ENCODE assay signal across 8 mouse cellular contexts in genomic region chr8:126886741-126887638, GRCm38 (mm10). TPM values are rescaled to one million over a fixed set of nuclear protein-coding genes. Genes with fewer than 3 reads are reported as not detected.
DNase-seq lines count a peak whose midpoint lies in the region; ATAC-seq and TF ChIP-seq lines count a peak whose summit lies in the region.
"Had no signal": no experiment of that assay in that cellular context is flagged by ENCODE, and none has a peak within 500 bp of the region (broad histone marks: within the 10 kb centered on the region; RNA-seq: fewer than 3 reads in every experiment).

No protein-coding gene starts in this region.

- no peaks in the 10 kb centered on the region for H3K79me2 ChIP-seq in CH12.LX (replicated peaks; ENCODE audit: control insufficient read depth, extremely low read depth, insufficient read depth, poor library complexity, severe bottlenecking)

- peaks cover 52 to 61% of the 10 kb centered on the region in 2 experiments for H3K4me1 ChIP-seq in CH12.LX (ENCODE audit: control insufficient read depth in 1 of 2, insufficient read depth in 2 of 2)
- peaks cover 23% of the 10 kb centered on the region for H3K4me1 ChIP-seq in hindbrain, embryonic 13.5 days (replicated peaks)
- peaks cover 13% of the 10 kb centered on the region for H3K4me1 ChIP-seq in liver, embryonic 15.5 days (replicated peaks)

- dilution Hi-C loops in CH12.LX (cut with MboI; ENCODE audit: extremely low pct_ligation_motif_present, extremely low pct_unique_long_range_greater_than_20kb, low sequenced_read_pairs) = no loop called here

- H3K4me3 ChIP-seq in CH12.LX (replicated peaks in 1 of 3; ENCODE audit: low read depth in 2 of 3, low read length in 2 of 3, poor library complexity in 1 of 3) = no peak overlapping the region
- H3K4me3 ChIP-seq in hindbrain, embryonic 13.5 days = no peak overlapping the region
- no peak overlapping the region for H3K4me3 ChIP-seq in liver, embryonic 15.5 days (replicated peaks)

- no peaks in the 10 kb centered on the region for H3K27me3 ChIP-seq in CH12.LX (replicated peaks)
- no peaks in the 10 kb centered on the region for H3K27me3 ChIP-seq in hindbrain, embryonic 13.5 days
- no peaks in the 10 kb centered on the region for H3K27me3 ChIP-seq in liver, embryonic 15.5 days

- TF ChIP-seq CTCF in CH12.LX (conservative IDR thresholded peaks at IDR 0.05 in 1 of 2, IDR thresholded peaks at IDR 0.05 in 1 of 2; ENCODE audit: low read depth in 2 of 2, low read length in 2 of 2) = no peak

- in situ Hi-C loops in CH12.LX (cut with MboI; ENCODE audit: low pct_ligation_motif_present, low pct_unique_long_range_greater_than_20kb, low sequenced_read_pairs) = no loop called here

- TF ChIP-seq POLR2A in CH12.LX (IDR thresholded peaks at IDR 0.05; ENCODE audit: low read depth, low read length) = no peak

- ATAC-seq in hindbrain, embryonic 13.5 days (ENCODE audit: low FRiP score) = no peak
- ATAC-seq in liver, embryonic 15.5 days (ENCODE audit: insufficient read depth) = no peak

- no peak for TF ChIP-seq RAD21 in CH12.LX (IDR thresholded peaks at IDR 0.05; ENCODE audit: low read depth, low read length)

- H3K4me2 ChIP-seq in CH12.LX (ENCODE audit: insufficient read depth, low read depth, poor library complexity, severe bottlenecking) = peak overlapping the region; percentile 35; the same call in 1 of the 2 replicates
- no peak overlapping the region for H3K4me2 ChIP-seq in hindbrain, embryonic 13.5 days
- no peak overlapping the region for H3K4me2 ChIP-seq in liver, embryonic 15.5 days

- H3K9me3 ChIP-seq in CH12.LX (replicated peaks; ENCODE audit: low read length) = no peaks in the 10 kb centered on the region
- H3K9me3 ChIP-seq in hindbrain, embryonic 13.5 days = no peaks in the 10 kb centered on the region
- H3K9me3 ChIP-seq in liver, embryonic 15.5 days (replicated peaks) = no peaks in the 10 kb centered on the region
- H3K9me3 ChIP-seq: megakaryocyte, embryonic 14.5 days had no signal

- 56% methylated on average over 8 of the region's 8 CpGs for WGBS in hindbrain, embryonic 13.5 days
- 61% methylated on average over 8 of the region's 8 CpGs for WGBS in liver, embryonic 15.5 days (ENCODE audit: insufficient replicate concordance)

- peak; percentile 85 for DNase-seq in CH12.LX (ENCODE audit: extremely low read depth)
- peak; percentile 85 for DNase-seq in adrenal gland, adult 2 months
- peak; percentile 67 to 82 for DNase-seq in gastrocnemius, adult 8-10 months (ENCODE audit: low spot score in 2 of 2)
- peak; percentile 57 for DNase-seq in ovary, postnatal 14 days (ENCODE audit: low spot score)
- DNase-seq in c-Kit-positive CD71-positive TER-119-positive erythroid progenitor cells, embryonic 14.5 days (ENCODE audit: low spot score) = no peak

- peak overlapping the region; percentile 49; the same call in 1 of the 2 replicates for H3K27ac ChIP-seq in CH12.LX (ENCODE audit: insufficient read depth, low read depth)
- peak overlapping the region; percentile 49; the same call in 1 of the 2 replicates for H3K27ac ChIP-seq in hindbrain, embryonic 13.5 days
- H3K27ac ChIP-seq in liver, embryonic 15.5 days (replicated peaks) = 0 out of 2 replicates have a peak overlapping the region, but pooled peaks have one; percentile 29

- H3K9ac ChIP-seq in CH12.LX (ENCODE audit: insufficient read depth, low read depth) = peak overlapping the region; percentile 8; the same call in 1 of the 2 replicates
- no peak overlapping the region for H3K9ac ChIP-seq in hindbrain, embryonic 13.5 days
- no peak overlapping the region for H3K9ac ChIP-seq in liver, embryonic 15.5 days

- peaks cover 0 to 2% of the 10 kb centered on the region in 2 experiments for H3K36me3 ChIP-seq in CH12.LX (replicated peaks in 1 of 2; ENCODE audit: control insufficient read depth in 1 of 2, insufficient read depth in 1 of 2, low read length in 1 of 2)
- H3K36me3 ChIP-seq in hindbrain, embryonic 13.5 days = no peaks in the 10 kb centered on the region
- H3K36me3 ChIP-seq in liver, embryonic 15.5 days (replicated peaks) = no peaks in the 10 kb centered on the region

- peak; percentile 70 for TF ChIP-seq EP300 in CH12.LX (IDR thresholded peaks at IDR 0.05; ENCODE audit: low read length)

TF ChIP-seq in CH12.LX, 34 proteins besides CTCF, POLR2A, EP300 and RAD21:
- TF ChIP-seq ZMIZ1 (IDR thresholded peaks at IDR 0.05; ENCODE audit: low read depth, low read length) = no peak
- no peak for TF ChIP-seq NRF1 (IDR thresholded peaks at IDR 0.05; ENCODE audit: low read depth, low read length)
- TF ChIP-seq CHD1 (IDR thresholded peaks at IDR 0.05; ENCODE audit: low read depth, low read length) = no peak
- no peak for TF ChIP-seq UBTF (IDR thresholded peaks at IDR 0.05; ENCODE audit: low read depth, low read length)
- peak; percentile 40; the same call in 1 of the 2 replicates for TF ChIP-seq MEF2A (IDR thresholded peaks at IDR 0.05; ENCODE audit: borderline replicate concordance, low read depth, low read length)
- 0 out of 2 replicates have a peak, but pooled peaks have one; percentile 43 for TF ChIP-seq MAZ (IDR thresholded peaks at IDR 0.05; ENCODE audit: low read depth, low read length)
- TF ChIP-seq IRF4 (IDR thresholded peaks at IDR 0.05; ENCODE audit: low read depth, low read length) = peak; percentile 46; the same call in 1 of the 2 replicates
- TF ChIP-seq BHLHE40 (IDR thresholded peaks at IDR 0.05; ENCODE audit: low read depth, low read length) = peak; percentile 73
- TF ChIP-seq HCFC1 (IDR thresholded peaks at IDR 0.05; ENCODE audit: low read depth, low read length) = no peak
- TF ChIP-seq ETS1 (conservative IDR thresholded peaks at IDR 0.05; ENCODE audit: low read depth, low read length) = peak; percentile 94
- TF ChIP-seq ZC3H11A (IDR thresholded peaks at IDR 0.05; ENCODE audit: low read depth, low read length) = no peak
- no peak for TF ChIP-seq USF1 (IDR thresholded peaks at IDR 0.05; ENCODE audit: low read depth, low read length)
- TF ChIP-seq TBP (conservative IDR thresholded peaks at IDR 0.05; ENCODE audit: low read depth, low read length) = 0 out of 2 replicates have a peak, but pooled peaks have one; percentile 16
- TF ChIP-seq USF2 (conservative IDR thresholded peaks at IDR 0.05; ENCODE audit: low read depth, low read length) = no peak
- TF ChIP-seq CHD2 (IDR thresholded peaks at IDR 0.05; ENCODE audit: low read length) = no peak
- TF ChIP-seq KAT2A (IDR thresholded peaks at IDR 0.05; ENCODE audit: insufficient replicate concordance, low read length) = no peak
- peak; percentile 33; the same call in 1 of the 2 replicates for TF ChIP-seq TCF12 (IDR thresholded peaks at IDR 0.05; ENCODE audit: low read depth, low read length)
- TF ChIP-seq SMC3 (IDR thresholded peaks at IDR 0.05; ENCODE audit: low read depth, low read length) = no peak
- TF ChIP-seq GABPA (IDR thresholded peaks at IDR 0.05; ENCODE audit: insufficient replicate concordance, low read depth, low read length) = no peak
- no peak for TF ChIP-seq ZKSCAN1 (IDR thresholded peaks at IDR 0.05; ENCODE audit: borderline replicate concordance, low read depth, low read length)

RNA-seq across cellular contexts. Expression of gene Tomm20, which starts 58.7 kb away (rescaled TPM):
- 337 and 394 TPM in 2 replicates for total RNA-seq in CH12.LX (2012; rRNA removed)
- 130 and 151 TPM in 2 replicates for total RNA-seq in CH12.LX (2014; rRNA removed)
- polyA plus RNA-seq in CH12.LX (2012; ENCODE audit: insufficient read length, low read depth) = 513 TPM in 2 replicates
- 100 to 1,000 TPM; 171 to 206 TPM for total RNA-seq in adrenal gland, adult 2 months (2021)
- 1,002 and 1,582 TPM in 2 replicates for polyA plus RNA-seq in adrenal gland, adult 2 months (2012; rRNA removed)
- 100 to 1,000 TPM in 1 of 4 experiments, 10 to 100 TPM in 3; 73.7 to 107 (median 80.1) TPM for total RNA-seq in gastrocnemius, adult 8-10 months (2022)
- 209 and 210 TPM in 2 replicates for polyA plus RNA-seq in hindbrain, embryonic 13.5 days (2015; fragmentation: Nextera tagmentation; extraction: Ambion mirVana)
- 106 and 116 TPM in 2 replicates for polyA plus RNA-seq in liver, embryonic 15.5 days (2015; fragmentation: Nextera tagmentation; extraction: Ambion mirVana)
